ENCODE assay signal across 22 mouse cellular contexts in the genomic region with DNA sequence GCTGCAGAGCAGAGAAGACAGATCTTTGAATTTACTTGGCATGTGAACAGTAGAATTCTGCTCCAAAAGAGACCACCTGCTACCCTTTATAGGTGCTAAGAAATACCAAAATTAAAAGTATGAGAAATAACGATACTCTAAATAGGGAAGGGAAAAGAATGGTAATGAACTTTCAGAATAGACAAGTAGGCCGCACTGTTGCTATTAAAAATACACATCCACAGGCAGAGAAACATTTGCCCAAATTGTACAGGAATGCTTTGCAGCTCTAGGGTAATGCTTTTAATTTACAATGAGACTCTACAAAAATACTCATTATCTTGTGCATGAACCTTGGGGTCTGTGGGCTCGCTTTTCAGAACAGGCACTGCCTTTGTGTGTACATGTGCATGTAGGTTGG.
"Had no signal": no experiment of that assay in that cellular context is flagged by ENCODE, and none has a peak within 500 bp of the region (broad histone marks: within the 10 kb centered on the region; RNA-seq: fewer than 3 reads in every experiment).

No protein-coding gene starts in this region.

- H3K4me3 ChIP-seq: lung, embryonic 15.5 days; midbrain, embryonic 10.5 days; midbrain, embryonic 12.5 days; myocyte; neural tube, embryonic 13.5 days; neural tube, embryonic 15.5 days; stomach, embryonic 15.5 days had no signal

- H3K9ac ChIP-seq: liver, postnatal 0 days; lung, embryonic 15.5 days; midbrain, embryonic 12.5 days; neural tube, embryonic 13.5 days; neural tube, embryonic 15.5 days; stomach, embryonic 15.5 days had no signal

- H3K4me2 ChIP-seq: lung, embryonic 15.5 days; midbrain, embryonic 12.5 days; neural tube, embryonic 13.5 days; neural tube, embryonic 15.5 days; stomach, embryonic 15.5 days had no signal

- H3K9me3 ChIP-seq: lung, embryonic 15.5 days; midbrain, embryonic 10.5 days; midbrain, embryonic 12.5 days; neural tube, embryonic 13.5 days; neural tube, embryonic 15.5 days; stomach, embryonic 15.5 days had no signal

- H3K4me1 ChIP-seq: lung, embryonic 15.5 days; midbrain, embryonic 10.5 days; stomach, embryonic 15.5 days had no signal

- H3K27ac ChIP-seq: lung, embryonic 15.5 days; midbrain, embryonic 10.5 days; midbrain, embryonic 12.5 days; neural tube, embryonic 13.5 days; neural tube, embryonic 15.5 days; stomach, embryonic 15.5 days; stomach, postnatal 0 days had no signal

- DNase-seq: liver, postnatal 0 days; lung, adult 2 months; lung, postnatal 4 days; midbrain, embryonic 14.5 days; retina, postnatal 1 day; right cerebral cortex, adult 18-20 months; right cerebral cortex, postnatal 25 days; right cerebral cortex, postnatal 4 days; spleen, adult 18-20 months; thymus, adult 2 months; thymus, postnatal 25 days; thymus, postnatal 4 days had no signal

- ATAC-seq: liver, postnatal 0 days; lung, postnatal 0 days; midbrain, embryonic 16.5 days had no signal

- H3K27me3 ChIP-seq: lung, embryonic 15.5 days; midbrain, embryonic 12.5 days; neural tube, embryonic 13.5 days; neural tube, embryonic 15.5 days; stomach, embryonic 15.5 days had no signal

- H3K36me3 ChIP-seq: lung, embryonic 15.5 days; midbrain, embryonic 10.5 days; midbrain, embryonic 12.5 days; neural tube, embryonic 13.5 days; neural tube, embryonic 15.5 days; stomach, embryonic 15.5 days had no signal
